Mouse (Mus musculus): ENCODE measurements at regions not wholly inside any gene's neighbourhood (a gene's known extent, or its start where the extent isn't known, plus 50 kb on each side); places are given as distances from the start of the nearest gene placed in this dataset.

- Histone ChIP-seq H3K27me3 (ENCODE audit: control insufficient read depth, insufficient read depth, low read length) (no peaks in the 10 kb centered on the region), H3K27ac (ENCODE audit: control insufficient read depth, insufficient read depth, low read length) (no peak overlapping the region), H3K4me3 (ENCODE audit: control insufficient read depth, insufficient read depth, low read length) (no peak overlapping the region), H3K36me3 (ENCODE audit: control insufficient read depth, insufficient read depth, low read length) (no peaks in the 10 kb centered on the region), H3K4me1 (replicated peaks; ENCODE audit: control insufficient read depth, insufficient read depth, low read length) (no peaks in the 10 kb centered on the region)
- no peak for DNase-seq
- TF ChIP-seq POLR2A (IDR thresholded peaks at IDR 0.05; ENCODE audit: control insufficient read depth, extremely low read depth, insufficient read depth, low read length, poor library complexity) (no peak), CTCF (IDR thresholded peaks at IDR 0.05; ENCODE audit: borderline replicate concordance, control insufficient read depth, extremely low read depth, insufficient read depth, low read length, poor library complexity) (no peak)
These were observed 453.1 kb upstream of the Cdh11 start for GRCm38 (mm10) chr8:103238456-103238970.

GRCm38 (mm10) chr8:103244169-103244568, 458.7 kb upstream of the Cdh11 start:
- no peaks in the 10 kb centered on the region for H3K4me1 ChIP-seq (replicated peaks; ENCODE audit: control insufficient read depth, insufficient read depth, low read length)
- no peak for TF ChIP-seq CTCF (IDR thresholded peaks at IDR 0.05; ENCODE audit: borderline replicate concordance, control insufficient read depth, extremely low read depth, insufficient read depth, low read length, poor library complexity)
- H3K27ac ChIP-seq (ENCODE audit: control insufficient read depth, insufficient read depth, low read length) = no peak overlapping the region
- no peak for DNase-seq
- H3K27me3 ChIP-seq (ENCODE audit: control insufficient read depth, insufficient read depth, low read length) = no peaks in the 10 kb centered on the region
- WGBS = 92% methylated on average over 2 of the region's 2 CpGs
- no peaks in the 10 kb centered on the region for H3K36me3 ChIP-seq (ENCODE audit: control insufficient read depth, insufficient read depth, low read length)
- no peak overlapping the region for H3K4me3 ChIP-seq (ENCODE audit: control insufficient read depth, insufficient read depth, low read length)

GRCm38 (mm10) chr8:103244658-103245057, 459.2 kb upstream of the Cdh11 start:
- no peaks in the 10 kb centered on the region for H3K4me1 ChIP-seq (replicated peaks; ENCODE audit: control insufficient read depth, insufficient read depth, low read length)
- H3K27me3 ChIP-seq (ENCODE audit: control insufficient read depth, insufficient read depth, low read length) = no peaks in the 10 kb centered on the region
- WGBS = 53% methylated on average over 6 of the region's 6 CpGs
- no peaks in the 10 kb centered on the region for H3K36me3 ChIP-seq (ENCODE audit: control insufficient read depth, insufficient read depth, low read length)
- no peak overlapping the region for H3K27ac ChIP-seq (ENCODE audit: control insufficient read depth, insufficient read depth, low read length)
- DNase-seq = no peak
- TF ChIP-seq CTCF (IDR thresholded peaks at IDR 0.05; ENCODE audit: borderline replicate concordance, control insufficient read depth, extremely low read depth, insufficient read depth, low read length, poor library complexity) = no peak
- TF ChIP-seq POLR2A (IDR thresholded peaks at IDR 0.05; ENCODE audit: control insufficient read depth, extremely low read depth, insufficient read depth, low read length, poor library complexity) = no peak
- no peak overlapping the region for H3K4me3 ChIP-seq (ENCODE audit: control insufficient read depth, insufficient read depth, low read length)

- TF ChIP-seq POLR2A (IDR thresholded peaks at IDR 0.05; ENCODE audit: control insufficient read depth, extremely low read depth, insufficient read depth, low read length, poor library complexity) (no peak), CTCF (IDR thresholded peaks at IDR 0.05; ENCODE audit: borderline replicate concordance, control insufficient read depth, extremely low read depth, insufficient read depth, low read length, poor library complexity) (no peak)
- Histone ChIP-seq H3K4me1 (replicated peaks; ENCODE audit: control insufficient read depth, insufficient read depth, low read length) (no peaks in the 10 kb centered on the region), H3K27me3 (ENCODE audit: control insufficient read depth, insufficient read depth, low read length) (no peaks in the 10 kb centered on the region), H3K4me3 (ENCODE audit: control insufficient read depth, insufficient read depth, low read length) (no peak overlapping the region), H3K27ac (ENCODE audit: control insufficient read depth, insufficient read depth, low read length) (no peak overlapping the region), H3K36me3 (ENCODE audit: control insufficient read depth, insufficient read depth, low read length) (no peaks in the 10 kb centered on the region)
- WGBS = 70% methylated on average over 9 of the region's 9 CpGs
- DNase-seq = no peak
These were observed 460.4 kb upstream of the Cdh11 start for GRCm38 (mm10) chr8:103245864-103246263.

- no peaks in the 10 kb centered on the region for H3K36me3 ChIP-seq (ENCODE audit: control insufficient read depth, insufficient read depth, low read length)
- no peaks in the 10 kb centered on the region for H3K4me1 ChIP-seq (replicated peaks; ENCODE audit: control insufficient read depth, insufficient read depth, low read length)
- no peak for DNase-seq
- H3K4me3 ChIP-seq (ENCODE audit: control insufficient read depth, insufficient read depth, low read length) = no peak overlapping the region
- H3K27me3 ChIP-seq (ENCODE audit: control insufficient read depth, insufficient read depth, low read length) = no peaks in the 10 kb centered on the region
- no peak overlapping the region for H3K27ac ChIP-seq (ENCODE audit: control insufficient read depth, insufficient read depth, low read length)
- TF ChIP-seq CTCF (IDR thresholded peaks at IDR 0.05; ENCODE audit: borderline replicate concordance, control insufficient read depth, extremely low read depth, insufficient read depth, low read length, poor library complexity) = no peak
- no peak for TF ChIP-seq POLR2A (IDR thresholded peaks at IDR 0.05; ENCODE audit: control insufficient read depth, extremely low read depth, insufficient read depth, low read length, poor library complexity)
These were observed 475.8 kb upstream of the Cdh11 start for GRCm38 (mm10) chr8:103261236-103261635.

GRCm38 (mm10) chr8:103270035-103270434, 484.6 kb upstream of the Cdh11 start:
- TF ChIP-seq POLR2A (IDR thresholded peaks at IDR 0.05; ENCODE audit: control insufficient read depth, extremely low read depth, insufficient read depth, low read length, poor library complexity) (no peak), CTCF (IDR thresholded peaks at IDR 0.05; ENCODE audit: borderline replicate concordance, control insufficient read depth, extremely low read depth, insufficient read depth, low read length, poor library complexity) (no peak)
- no peak overlapping the region for H3K27ac ChIP-seq (ENCODE audit: control insufficient read depth, insufficient read depth, low read length)
- DNase-seq = no peak
- no peaks in the 10 kb centered on the region for H3K4me1 ChIP-seq (replicated peaks; ENCODE audit: control insufficient read depth, insufficient read depth, low read length)
- no peaks in the 10 kb centered on the region for H3K36me3 ChIP-seq (ENCODE audit: control insufficient read depth, insufficient read depth, low read length)
- H3K27me3 ChIP-seq (ENCODE audit: control insufficient read depth, insufficient read depth, low read length) = no peaks in the 10 kb centered on the region
- 86% methylated on average over 3 of the region's 3 CpGs for WGBS
- H3K4me3 ChIP-seq (ENCODE audit: control insufficient read depth, insufficient read depth, low read length) = no peak overlapping the region

- no peak overlapping the region for H3K4me3 ChIP-seq (ENCODE audit: control insufficient read depth, insufficient read depth, low read length)
- H3K27me3 ChIP-seq (ENCODE audit: control insufficient read depth, insufficient read depth, low read length) = no peaks in the 10 kb centered on the region
- TF ChIP-seq POLR2A (IDR thresholded peaks at IDR 0.05; ENCODE audit: control insufficient read depth, extremely low read depth, insufficient read depth, low read length, poor library complexity) (no peak), CTCF (IDR thresholded peaks at IDR 0.05; ENCODE audit: borderline replicate concordance, control insufficient read depth, extremely low read depth, insufficient read depth, low read length, poor library complexity) (no peak)
- H3K4me1 ChIP-seq (replicated peaks; ENCODE audit: control insufficient read depth, insufficient read depth, low read length) = no peaks in the 10 kb centered on the region
- no peak overlapping the region for H3K27ac ChIP-seq (ENCODE audit: control insufficient read depth, insufficient read depth, low read length)
- WGBS = 86% methylated on average over 9 of the region's 9 CpGs
- DNase-seq = no peak
- H3K36me3 ChIP-seq (ENCODE audit: control insufficient read depth, insufficient read depth, low read length) = no peaks in the 10 kb centered on the region
These were observed 485.5 kb upstream of the Cdh11 start for GRCm38 (mm10) chr8:103270815-103271553.

Data from thymus, adult 2 months (tissue).